Mouse (Mus musculus) lung, adult 2 months (tissue): ENCODE data around the gene Arhgef28. TPM values are rescaled to one million over a fixed set of nuclear protein-coding genes. Genes with fewer than 3 reads are reported as not detected.

Experiments
- DNase-seq: peaks from one replicate; pipeline ENCODE4 v3.0.0; 2022
- H3K4me1 ChIP-seq: fragments of 200-500 bp; 2 replicates; pipeline ENCODE4 v1.6.1; 2011; ENCODE audit warnings: low read length; ENCODE audit not compliant: control insufficient read depth, insufficient read depth
- H3K4me3 ChIP-seq: fragments of 200-500 bp; replicated peaks from 2 replicates; pipeline ENCODE3; 2011; ENCODE audit warnings: low read depth, mild to moderate bottlenecking, control low read depth, low read length; ENCODE audit errors: extremely low read depth
- CTCF ChIP-seq: fragments of 200-500 bp; IDR thresholded peaks from 2 replicates; pipeline ENCODE4 v1.5.1; 2011; ENCODE audit warnings: mild to moderate bottlenecking, low read length, control low read depth; ENCODE audit not compliant: insufficient read depth
- POLR2A ChIP-seq: fragments of 200-500 bp; IDR thresholded peaks from 2 replicates; pipeline ENCODE4 v1.6.1; 2011; ENCODE audit warnings: low read depth, mild to moderate bottlenecking, control low read depth, low read length, borderline replicate concordance; ENCODE audit errors: extremely low read depth
- WGBS: fragments of 180-500 bp; shearing (Covaris S2); methylation state at CpG from one replicate; pipeline ENCODE4 v1.1.7; 2018; 5-methylcytosine and 5-hydroxymethylcytosine counted together
- polyA plus RNA-seq: library from polyadenylated mRNA; depleted of rRNA; stranded (reverse); fragments of >200 nt; gene quantifications from 2 replicates; pipeline ENCODE4 v1.2.3, GENCODE M21; 2012

Gene Arhgef28
- polyA plus RNA-seq, 1 experiment = 16.0 TPM

DNA sequence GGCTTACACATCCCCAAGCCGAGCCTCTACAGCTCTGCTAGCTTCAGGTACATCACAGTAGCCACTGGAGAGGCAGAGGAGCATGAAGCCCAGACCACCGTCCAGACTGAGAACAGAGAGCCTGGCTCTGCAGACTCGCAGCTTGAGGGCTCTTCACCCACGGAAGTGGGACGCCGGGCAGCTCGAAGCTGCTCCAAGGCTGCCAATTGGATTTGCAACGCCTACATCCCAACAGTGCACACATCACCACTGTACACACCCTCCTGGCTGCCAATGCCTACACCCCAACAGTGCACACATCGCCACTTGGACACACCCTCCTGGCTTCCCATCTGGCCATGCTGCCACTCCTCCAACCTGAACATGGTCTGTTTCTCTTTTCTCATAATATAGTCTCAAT is 65.6 kb downstream of the Arhgef28 start:
- WGBS = 64% methylated on average over 9 of the region's 9 CpGs
- no peaks in the 10 kb centered on the region for H3K4me1 ChIP-seq
- no peak for DNase-seq
- no peak overlapping the region for H3K4me3 ChIP-seq
- no peak for TF ChIP-seq POLR2A
- no peak for TF ChIP-seq CTCF

DNA sequence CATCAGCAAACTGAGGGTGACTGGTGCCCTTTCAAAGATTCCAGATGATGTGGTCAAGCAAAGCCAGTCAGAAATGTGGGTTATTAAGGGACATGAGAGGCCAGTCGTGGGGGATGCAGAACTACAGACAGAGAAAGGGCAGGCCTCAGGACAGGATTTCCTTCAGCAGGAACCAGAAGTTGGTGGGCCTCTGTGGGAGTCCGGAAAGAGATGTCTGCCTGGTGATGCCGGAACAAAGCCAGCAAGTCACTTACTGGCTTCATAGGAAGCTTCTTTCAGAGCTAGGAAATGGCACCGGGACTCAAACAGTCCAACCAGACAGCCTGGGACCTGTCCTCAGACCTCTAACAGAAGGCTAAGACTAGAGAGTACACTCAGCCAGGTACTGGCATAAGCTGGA is 67.5 kb downstream of the Arhgef28 start:
- Histone ChIP-seq H3K4me3 (no peak overlapping the region), H3K4me1 (no peaks in the 10 kb centered on the region)
- DNase-seq = no peak
- no peak for TF ChIP-seq POLR2A
- 44% methylated on average over 4 of the region's 4 CpGs for WGBS

DNA sequence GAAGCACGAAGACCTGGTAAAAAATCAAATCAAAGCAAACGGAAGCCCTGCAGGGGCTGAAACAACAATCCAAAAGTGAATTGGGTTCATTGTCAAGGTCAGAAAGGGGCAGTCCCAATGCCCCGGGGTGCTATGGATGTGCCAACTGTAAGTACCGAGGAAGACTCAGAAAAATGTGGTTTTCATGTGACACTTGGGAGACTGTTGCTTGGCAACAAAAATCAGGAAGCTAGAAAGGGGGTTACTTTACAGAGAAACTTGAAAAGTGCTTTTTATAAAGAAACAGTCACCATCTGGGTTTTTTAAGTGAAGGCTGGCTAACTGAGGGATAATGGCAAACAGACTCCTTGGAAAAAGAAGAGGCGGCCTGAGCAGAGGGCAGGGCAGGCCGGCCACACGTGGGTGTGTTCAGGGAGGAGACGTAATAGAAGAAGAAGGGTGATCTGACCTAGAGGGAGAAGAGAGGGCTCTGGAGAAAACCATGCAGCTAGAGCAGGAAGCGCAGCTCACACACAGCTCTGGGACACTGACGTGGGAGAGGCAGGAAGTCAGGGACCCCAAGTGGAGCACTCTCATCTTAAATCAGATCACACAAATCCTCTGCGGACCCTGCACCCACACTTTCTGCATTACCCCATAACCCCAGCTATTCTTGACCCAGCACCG is 70.2 kb downstream of the Arhgef28 start:
- Histone ChIP-seq H3K4me3 (no peak overlapping the region), H3K4me1 (no peaks in the 10 kb centered on the region)
- 34% methylated on average over 12 of the region's 12 CpGs for WGBS
- no peak for TF ChIP-seq CTCF
- TF ChIP-seq POLR2A = no peak
- DNase-seq = no peak

DNA sequence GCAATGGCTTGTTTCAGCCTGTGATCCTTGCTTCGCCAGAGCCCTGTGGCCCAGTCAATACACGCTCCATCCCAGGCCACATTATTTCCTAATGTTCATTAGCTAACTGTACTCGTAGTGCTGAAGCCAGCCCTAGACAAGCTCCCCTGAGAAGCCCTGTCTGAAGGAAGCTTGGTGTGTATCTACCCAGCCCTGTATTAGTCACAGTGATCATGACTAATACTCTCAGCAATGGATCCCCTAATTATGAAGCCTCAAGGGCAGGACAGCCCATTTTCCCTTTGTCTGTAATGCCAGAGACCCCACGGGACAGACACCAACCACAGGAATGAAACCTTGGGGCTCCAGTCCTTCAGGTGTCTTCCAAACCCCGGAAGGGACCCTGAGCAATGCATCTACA is 73.3 kb downstream of the Arhgef28 start:
- Histone ChIP-seq H3K4me3 (no peak overlapping the region), H3K4me1 (no peaks in the 10 kb centered on the region)
- no peak for DNase-seq
- TF ChIP-seq POLR2A (no peak), CTCF (no peak)
- WGBS = 66% methylated on average over 5 of the region's 5 CpGs

DNA sequence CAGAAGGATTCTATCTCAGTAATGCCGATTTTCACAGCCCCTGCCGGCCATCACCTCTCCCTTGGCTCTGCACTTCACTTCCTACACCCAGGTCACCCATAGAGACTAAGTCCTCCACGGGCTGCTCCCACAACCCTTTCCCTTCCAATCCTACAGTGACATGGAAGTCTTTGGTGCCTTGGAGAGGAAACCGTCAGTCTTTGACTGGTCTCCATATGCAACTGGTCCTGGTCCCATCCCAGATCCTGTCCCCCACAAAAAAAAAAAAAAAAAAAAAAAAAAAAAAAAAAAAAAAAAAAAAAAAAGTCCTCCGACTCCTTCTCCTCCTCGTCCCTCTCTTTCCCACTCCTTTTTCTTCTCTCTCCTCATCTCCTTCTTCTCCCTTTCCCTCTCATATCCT is 74.0 kb downstream of the Arhgef28 start:
- WGBS = 78% methylated on average over 6 of the region's 6 CpGs
- no peak for DNase-seq
- no peaks in the 10 kb centered on the region for H3K4me1 ChIP-seq
- TF ChIP-seq POLR2A = no peak
- no peak for TF ChIP-seq CTCF
- H3K4me3 ChIP-seq = no peak overlapping the region

DNA sequence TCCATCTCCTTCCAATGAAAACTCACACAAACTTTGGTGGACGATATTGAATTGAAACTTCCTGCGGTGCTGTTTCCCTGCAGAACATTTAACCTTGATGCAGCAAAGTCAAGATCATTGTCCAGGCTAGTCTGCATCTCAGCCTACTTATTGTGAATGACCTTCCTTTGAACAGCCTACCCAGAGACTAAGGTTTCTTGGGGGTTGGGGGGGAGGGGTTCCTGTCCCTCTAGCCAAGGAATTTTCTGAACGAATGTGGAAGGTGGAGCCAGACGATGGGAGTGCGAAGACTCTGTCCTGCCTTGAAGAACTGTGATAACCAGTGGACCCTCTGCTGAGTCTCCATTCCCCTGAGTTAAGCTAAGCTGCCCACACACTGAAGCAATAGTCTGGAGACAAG is 80.6 kb downstream of the Arhgef28 start:
- 43% methylated on average over 5 of the region's 5 CpGs for WGBS

DNA sequence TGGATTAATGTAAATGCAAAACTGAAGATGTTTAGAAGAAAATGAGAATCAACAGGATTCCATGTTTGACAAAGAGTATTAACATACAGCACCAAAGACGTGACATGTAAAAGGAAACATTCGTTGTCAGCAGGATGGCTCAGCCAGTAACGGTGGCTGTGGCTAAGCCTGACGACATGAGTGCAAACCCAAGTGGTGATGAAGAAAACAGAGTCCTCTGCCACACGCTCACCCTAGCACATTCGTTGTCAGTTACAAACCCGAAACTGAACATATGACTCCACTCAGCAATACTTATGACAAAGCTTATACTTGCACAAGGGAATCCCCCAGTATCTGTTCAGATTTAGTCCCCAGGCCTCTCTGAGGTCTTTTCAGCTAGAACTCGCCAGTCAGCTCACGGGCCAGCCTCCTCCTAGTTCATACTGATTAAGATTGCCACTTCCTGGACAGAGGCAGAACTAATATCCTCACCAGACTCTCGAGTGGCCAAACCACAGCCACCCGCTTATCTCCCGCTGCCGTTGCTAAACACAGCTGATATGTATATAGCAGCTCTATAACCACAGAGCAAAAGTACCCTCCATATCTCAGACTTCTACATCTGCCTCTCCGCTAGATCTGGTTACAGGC is 82.0 kb downstream of the Arhgef28 start:
- 35% methylated on average over 14 of the region's 14 CpGs for WGBS
- no peak overlapping the region for H3K4me3 ChIP-seq
- peaks cover 4% of the 10 kb centered on the region for H3K4me1 ChIP-seq
- TF ChIP-seq CTCF = no peak
- TF ChIP-seq POLR2A = no peak
- DNase-seq = no peak

More for the DNA sequence above, 80.6 kb downstream of the Arhgef28 start:
- TF ChIP-seq POLR2A (no peak), CTCF (no peak)
- no peak for DNase-seq
- H3K4me3 ChIP-seq = no peak overlapping the region
- H3K4me1 ChIP-seq = peaks cover 2% of the 10 kb centered on the region

DNA sequence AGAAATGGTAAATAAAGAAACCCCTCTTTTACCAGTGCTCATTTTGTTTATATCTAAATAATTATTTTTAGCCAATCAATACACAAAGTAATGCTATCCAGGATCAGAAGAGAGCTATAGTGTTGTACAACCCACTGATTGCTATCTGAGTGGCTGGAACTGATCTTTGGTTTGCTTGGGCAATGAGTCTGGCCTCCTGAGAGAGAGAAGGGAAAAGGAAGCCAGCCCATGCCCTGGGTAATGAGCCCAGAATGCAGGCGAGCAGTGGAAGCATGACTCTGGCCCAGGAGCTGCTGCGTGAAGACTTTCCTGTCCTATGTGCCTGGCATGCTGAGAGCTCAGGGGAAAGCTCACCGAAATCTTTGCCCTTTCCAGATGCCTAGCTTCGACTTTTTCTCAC is 83.5 kb downstream of the Arhgef28 start:
- TF ChIP-seq POLR2A (no peak), CTCF (no peak)
- peaks cover 4% of the 10 kb centered on the region for H3K4me1 ChIP-seq
- 61% methylated on average over 4 of the region's 4 CpGs for WGBS
- no peak for DNase-seq
- no peak overlapping the region for H3K4me3 ChIP-seq

DNA sequence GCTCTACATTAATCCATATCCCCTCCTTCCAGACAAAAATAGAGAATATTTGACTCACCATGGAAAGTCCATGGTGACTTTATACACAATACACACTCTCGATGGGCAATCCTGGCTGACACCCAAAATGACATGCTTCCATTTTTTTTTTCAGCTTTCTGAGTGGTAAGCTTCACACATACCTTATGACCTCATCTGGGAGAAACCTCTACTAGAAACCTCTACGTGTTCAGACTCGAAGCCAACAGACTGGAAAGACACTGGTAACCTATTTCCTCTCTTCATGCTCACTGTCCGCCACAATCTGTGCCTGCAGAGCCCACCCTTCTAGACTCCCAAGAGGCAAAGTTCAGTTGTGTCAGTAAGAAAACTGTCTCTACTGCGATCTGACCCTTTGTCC is 84.2 kb downstream of the Arhgef28 start:
- peaks cover 9% of the 10 kb centered on the region for H3K4me1 ChIP-seq
- no peak overlapping the region for H3K4me3 ChIP-seq
- 48% methylated on average over 5 of the region's 5 CpGs for WGBS
- TF ChIP-seq CTCF = no peak
- TF ChIP-seq POLR2A = no peak
- no peak for DNase-seq

DNA sequence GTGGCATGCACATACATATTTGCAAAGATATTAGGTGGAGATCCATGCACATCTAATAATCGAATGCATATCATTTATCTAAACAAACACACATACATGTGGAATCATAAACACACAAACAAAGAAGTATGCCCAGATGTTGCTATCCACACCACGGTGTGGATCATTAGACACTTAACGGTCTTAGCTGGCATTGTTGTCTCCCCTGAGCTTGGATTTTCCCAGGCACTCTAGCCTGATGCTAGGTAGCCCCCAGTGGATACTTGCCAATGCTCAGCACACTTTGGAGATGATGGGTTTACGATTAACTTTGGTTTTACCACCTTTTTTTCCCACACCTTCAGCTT is 85.1 kb downstream of the Arhgef28 start:
- Histone ChIP-seq H3K4me1 (peaks cover 14% of the 10 kb centered on the region), H3K4me3 (no peak overlapping the region)
- DNase-seq = no peak
- TF ChIP-seq POLR2A (no peak), CTCF (no peak)
- 75% methylated on average over 4 of the region's 4 CpGs for WGBS
